Mouse (Mus musculus): ENCODE measurements at regions not wholly inside any gene's neighbourhood (a gene's known extent, or its start where the extent isn't known, plus 50 kb on each side); places are given as distances from the start of the nearest gene placed in this dataset.

DNA sequence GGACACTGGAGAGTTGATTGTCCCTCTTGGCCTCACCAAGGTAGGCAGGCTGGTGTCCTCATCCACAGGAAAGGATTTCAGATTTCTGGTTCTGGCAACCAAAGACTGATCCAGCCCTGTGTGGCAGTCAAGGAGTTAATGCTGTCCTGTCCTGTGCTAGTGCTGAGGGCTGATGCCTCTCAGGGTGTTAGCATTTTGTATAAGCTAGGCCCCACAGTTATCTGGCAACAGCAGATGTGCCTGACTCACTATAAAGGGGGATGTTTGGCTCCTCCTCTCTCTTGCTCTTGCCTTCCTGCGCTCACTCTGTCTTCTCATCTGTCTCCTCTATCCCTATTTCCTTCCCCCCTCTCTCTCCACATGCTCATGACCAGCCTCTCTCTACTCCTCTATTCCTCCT lies 138.8 kb downstream of the Zxdb start:
- TF ChIP-seq EP300 (IDR thresholded peaks at IDR 0.05; ENCODE audit: low read depth): peak; percentile 85
- TF ChIP-seq CTCF (IDR thresholded peaks at IDR 0.05; ENCODE audit: low read depth): no peak
